Mouse (Mus musculus) lung, postnatal 10 days (tissue): ENCODE measurements around the gene Abca13.
"Not testable (repeated sequence)": the region's sequence is repeated elsewhere in the genome, so short reads cannot be mapped to it uniquely, and the experiment has no call there.

Source experiments
- DNase-seq: peaks from one replicate; pipeline ENCODE4 v3.0.0; 2021

Gene Abca13

DNA sequence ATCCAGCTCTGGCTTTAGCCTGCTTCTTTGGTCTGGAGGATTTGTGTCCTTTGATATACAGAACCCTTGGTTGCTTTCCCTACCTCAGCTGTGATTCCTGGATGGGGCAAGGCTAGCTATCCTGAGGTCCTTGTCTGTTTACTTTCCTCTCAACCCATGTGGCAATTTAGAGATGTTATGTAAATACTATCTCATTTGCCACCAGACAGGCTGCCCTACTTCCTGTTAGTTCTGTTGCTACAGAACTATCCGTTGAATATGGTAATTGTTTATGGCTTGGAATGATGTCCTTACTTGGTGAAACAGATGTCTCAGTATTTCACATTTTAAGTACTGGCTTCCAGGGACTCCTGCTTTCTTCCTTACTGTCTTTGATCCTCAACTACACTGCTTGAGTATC lies 107.9 kb downstream of the Abca13 start:
- no peak for DNase-seq

DNA sequence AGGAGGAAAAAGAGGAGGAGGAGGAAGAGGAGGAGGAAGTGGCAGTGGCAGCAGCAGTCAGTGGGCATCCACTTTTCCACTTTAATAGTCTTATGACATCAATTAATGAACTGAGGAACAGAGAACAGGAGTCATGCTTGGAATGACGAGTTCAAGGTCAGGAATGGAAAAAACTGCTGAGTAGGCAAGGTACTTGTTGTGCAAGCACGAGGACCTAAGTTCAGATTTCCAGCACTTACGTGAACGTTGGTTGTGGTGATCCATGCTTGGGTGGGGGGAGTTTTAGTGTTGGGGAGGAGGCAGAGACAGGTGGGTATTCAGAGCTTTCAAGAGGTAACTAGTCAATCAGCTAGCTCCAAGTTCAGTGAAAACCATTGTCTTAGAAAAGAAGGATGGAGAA lies 113.7 kb downstream of the Abca13 start:
- no peak for DNase-seq

DNA sequence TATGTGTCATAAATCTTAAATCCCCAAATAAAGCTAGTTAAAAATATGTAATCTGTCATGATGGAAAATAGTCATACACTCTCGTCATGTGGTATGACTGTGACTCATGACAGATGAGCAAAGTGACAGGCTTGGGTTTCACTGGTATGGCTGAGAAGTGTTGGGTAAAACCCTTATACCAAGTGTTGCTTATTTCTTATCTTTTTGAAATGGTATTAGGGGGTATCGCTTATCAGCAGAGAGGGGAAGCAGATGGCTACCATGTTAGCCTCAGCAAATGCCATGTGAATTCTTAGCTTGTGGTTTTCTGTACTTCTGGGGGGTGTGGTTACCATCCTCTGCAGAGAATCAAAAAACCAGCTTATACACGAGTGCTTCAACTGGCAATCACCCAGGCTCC lies 124.8 kb downstream of the Abca13 start:
- DNase-seq, result no peak

DNA sequence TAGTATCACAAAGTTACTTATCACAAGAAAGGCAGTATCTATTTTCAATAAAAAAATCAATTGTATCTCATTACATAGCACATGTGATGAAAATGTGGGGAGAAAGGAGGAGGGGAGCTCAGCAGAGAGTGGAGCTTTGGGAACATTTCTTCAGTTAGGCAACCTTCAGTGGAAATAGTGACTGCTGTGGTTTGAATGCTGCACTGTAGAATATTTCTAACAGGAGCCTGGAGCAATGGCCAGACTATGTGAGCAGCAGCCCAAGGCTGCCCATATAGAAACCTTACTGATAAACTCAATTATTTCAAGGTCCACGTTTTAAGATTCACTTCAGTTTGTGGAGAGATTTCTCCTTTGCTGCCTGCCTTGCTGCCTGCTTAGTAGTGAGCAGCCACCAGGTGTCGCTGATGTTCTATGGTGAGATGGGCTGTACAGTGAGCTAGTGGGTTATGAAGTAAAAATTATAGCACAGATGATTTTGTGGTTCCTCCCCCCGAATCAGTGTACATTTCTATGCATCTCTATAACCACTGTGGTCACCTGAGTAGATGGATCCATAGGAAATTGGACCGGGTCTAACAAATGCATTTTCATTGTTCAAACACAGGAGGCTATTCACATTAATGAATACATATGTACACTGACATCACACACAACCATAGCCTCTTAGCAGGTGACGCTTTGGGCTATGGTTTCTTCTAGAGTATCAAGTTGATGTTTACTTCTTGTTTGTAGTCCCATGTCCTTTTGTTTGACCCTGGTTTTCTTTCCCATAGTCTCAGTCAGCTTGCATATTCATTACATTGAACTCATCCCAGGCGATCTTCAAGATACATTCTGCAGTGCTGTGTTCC lies 125.6 kb downstream of the Abca13 start:
- peak; percentile 67 for DNase-seq

DNA sequence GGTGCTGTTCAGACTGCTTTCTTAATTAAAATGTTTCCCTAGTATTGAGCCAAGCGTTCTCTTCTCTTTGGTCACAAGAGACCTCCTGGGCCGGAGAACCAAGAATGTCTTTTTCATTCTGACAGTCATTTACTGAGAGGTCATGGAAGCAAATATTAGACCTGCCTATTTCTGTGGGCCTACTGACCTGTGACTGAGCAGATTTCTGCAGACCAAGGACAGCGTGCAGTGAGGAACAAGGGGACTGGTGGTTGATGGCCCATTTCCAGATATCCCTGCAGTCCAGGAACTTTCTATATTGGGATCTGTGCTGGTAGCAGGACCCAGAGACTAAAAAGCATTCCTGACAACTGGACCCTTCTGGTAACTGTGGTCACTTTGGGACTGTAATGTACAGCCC lies 146.4 kb downstream of the Abca13 start:
- no peak for DNase-seq

DNA sequence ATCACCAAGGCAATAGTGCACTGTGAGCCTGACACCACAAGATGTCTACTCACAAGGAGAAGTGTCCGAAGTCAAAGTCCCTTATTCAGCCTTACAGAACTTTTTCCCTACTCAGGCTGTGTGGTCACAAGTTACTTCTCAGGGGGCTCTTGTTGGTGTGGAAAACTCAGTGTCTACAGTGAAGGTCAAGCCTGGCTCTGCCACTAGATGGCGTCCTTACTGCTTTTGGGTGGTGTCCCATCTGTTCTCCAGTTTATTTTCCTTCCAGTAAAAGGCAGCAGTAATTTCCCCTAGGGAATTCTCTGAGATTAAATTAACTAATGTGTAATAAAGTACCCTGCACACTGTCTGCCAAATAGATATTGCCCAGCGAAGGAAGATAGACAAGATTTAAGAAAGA lies 156.0 kb downstream of the Abca13 start:
- DNase-seq, result peak; percentile 8

DNA sequence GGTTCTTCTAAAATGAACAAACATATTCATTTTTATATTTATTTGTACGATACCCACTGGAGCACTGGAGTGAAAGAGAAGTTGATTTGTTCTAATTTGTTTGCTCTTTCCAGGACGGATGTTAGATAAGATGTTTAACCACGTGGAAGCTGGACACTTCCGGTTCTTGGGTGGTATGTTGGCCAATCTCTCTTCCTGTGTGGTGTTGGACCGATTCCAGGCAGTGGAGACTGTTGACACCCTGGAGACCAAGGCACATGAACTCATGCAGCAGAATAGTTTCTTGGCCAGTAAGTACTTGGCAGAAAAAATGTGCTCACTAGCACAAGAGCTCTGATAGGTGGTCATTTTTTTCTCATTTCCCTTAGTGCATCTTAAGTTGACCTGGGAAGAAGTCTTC lies 181.4 kb downstream of the Abca13 start:
- peak; percentile 9 for DNase-seq

DNA sequence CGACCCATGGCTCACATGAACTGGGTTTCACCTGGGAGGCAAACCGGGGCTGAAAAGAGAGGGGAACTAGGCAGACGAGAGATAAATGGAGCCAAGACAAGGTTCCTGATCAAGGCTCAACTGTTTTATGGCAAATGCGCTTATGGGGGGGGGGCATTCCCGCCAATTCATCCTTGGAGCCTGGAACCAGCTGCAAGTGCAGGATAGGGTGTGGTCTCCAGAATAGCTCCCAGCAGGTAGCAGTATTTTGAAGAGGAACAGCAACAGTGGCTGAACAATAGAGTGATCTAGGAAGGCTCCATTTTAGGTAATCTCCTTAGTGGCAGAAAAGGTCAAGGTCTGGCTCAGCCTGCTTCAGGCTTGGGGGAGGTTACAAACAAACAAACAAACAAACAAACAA lies 182.7 kb downstream of the Abca13 start:
- DNase-seq, result not testable (repeated sequence)

DNA sequence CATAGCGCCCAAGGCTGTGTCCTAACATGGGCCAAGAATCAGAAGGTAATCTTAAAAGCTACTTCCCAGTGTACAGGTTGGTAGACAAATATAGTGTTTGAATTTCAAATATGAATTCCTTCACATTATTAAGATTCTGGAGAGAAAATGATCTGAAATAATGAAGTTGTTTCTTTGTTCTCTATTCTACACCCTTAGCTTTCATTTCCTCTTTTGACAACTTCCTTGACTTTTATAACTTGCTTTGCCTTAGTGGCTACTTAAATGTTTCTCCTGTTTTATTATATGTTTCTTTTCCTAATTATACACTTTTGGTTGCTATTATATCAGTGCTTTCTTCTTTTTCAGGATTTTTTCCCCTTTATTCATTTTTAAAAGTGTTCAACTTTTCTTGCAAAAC lies 196.8 kb downstream of the Abca13 start:
- DNase-seq, result no peak

DNA sequence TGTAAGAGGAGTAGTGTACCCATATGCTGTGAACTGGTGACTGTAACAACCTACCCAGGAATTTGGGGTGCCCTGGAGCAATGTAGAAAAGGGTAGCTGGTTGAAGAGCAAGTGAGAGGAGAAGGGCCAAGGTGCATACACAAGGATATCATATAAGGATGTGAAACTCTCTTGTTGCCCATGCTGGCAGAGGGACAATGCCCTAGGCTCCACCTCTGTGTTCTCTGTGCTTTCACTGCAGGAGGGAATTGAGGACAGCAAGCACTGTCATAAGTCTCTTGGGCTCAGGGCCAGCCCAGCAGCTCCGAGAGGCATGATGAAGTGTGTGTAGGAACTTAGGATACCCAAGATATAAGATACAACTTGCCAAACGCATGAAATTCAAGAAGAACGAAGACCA lies 225.2 kb downstream of the Abca13 start:
- DNase-seq, result no peak

DNA sequence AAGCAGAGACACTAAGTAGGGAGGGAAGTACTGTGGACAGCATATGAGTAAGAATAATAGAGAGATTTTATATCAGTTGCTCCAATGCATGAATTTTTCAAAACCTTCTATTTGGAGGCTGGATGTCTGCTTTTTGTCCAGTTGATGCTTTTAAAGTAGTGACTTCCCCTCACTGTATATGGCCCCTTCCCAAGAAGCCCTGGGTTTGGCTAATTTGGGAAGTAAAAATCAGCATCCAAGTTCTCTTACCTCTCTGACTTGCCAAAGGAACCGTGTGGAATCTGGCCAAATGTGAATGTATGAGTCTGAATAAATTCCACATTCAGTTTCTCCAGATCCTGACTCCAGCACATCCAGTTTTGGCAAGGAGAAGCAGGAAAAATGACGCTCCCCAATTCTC lies 228.5 kb downstream of the Abca13 start:
- no peak for DNase-seq

DNA sequence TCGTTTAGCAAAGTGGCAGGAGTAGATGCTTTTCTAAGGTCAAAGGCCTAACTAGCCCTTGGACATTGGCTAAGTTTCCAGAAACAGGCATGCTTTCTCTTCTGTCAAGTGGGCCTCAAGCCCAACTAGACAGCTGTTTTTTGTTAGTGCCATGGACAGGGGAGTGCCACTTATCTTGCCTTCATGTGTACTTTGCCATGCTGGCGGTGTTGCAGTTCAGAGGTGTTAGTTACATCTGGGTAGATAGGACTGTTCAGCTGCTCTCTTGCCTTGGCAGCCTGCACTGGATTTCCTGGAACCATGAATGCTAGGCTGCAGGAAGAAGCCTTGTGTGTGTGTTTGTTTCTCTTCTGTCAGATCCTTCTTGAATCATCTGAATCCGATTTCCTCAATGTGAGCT lies 235.7 kb downstream of the Abca13 start:
- DNase-seq, result peak; percentile 14

DNA sequence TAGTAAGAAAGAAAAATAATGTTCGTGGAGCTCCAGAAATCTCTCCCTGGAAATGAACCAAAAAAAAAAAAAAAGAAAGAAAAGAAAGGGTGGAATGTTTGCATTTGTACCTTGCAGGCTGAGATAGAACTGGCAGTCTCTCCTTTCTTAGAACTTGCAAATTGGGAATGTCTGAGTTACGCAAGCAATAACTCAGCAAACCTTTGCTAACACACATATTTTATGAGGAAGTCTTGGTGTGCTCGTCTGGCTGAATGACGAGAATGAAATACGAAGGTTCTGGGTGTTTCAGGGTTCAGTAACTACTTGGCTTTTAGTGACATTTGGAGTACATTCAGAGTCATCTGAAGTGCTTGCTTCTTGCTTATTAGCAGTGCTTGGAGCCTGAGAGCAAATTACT lies 241.1 kb downstream of the Abca13 start:
- DNase-seq, result no peak

DNA sequence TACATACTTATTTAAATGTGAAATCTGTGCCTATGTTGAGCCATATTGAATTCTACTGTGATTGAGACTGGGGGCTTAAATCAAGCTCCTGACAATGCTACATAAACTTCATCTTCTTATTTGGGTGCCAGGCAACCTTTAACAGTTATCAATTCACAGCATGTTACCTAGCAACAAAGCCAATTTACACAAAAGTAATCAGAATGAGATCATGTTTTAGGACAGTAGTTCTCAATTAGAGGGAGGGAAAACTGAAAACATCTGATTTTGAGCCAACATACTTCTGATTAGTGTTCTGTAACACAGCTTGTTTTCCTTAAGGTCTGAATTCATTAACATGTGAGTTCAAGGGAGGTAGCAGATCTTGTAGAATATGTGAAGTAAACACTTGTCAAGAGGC lies 244.9 kb downstream of the Abca13 start:
- no peak for DNase-seq

DNA sequence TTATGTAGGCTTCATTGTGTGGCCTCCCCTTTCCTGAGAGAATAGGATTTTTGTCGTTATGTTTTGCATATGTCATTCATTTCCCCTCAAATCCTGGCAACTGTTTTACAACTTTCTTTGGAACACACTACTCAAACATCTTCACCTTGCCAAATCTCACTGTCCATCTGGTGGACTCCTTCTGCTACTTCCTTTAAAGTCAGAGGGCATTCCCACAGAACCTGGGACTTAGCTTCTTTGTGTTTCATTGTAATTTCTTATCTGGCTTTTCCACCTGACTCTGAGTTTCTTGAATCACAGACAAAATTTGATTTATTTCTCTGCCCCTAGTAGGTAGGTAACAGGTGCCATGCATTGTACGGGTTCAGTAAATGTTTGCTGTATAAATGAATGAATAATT lies 248.0 kb downstream of the Abca13 start:
- no peak for DNase-seq

DNA sequence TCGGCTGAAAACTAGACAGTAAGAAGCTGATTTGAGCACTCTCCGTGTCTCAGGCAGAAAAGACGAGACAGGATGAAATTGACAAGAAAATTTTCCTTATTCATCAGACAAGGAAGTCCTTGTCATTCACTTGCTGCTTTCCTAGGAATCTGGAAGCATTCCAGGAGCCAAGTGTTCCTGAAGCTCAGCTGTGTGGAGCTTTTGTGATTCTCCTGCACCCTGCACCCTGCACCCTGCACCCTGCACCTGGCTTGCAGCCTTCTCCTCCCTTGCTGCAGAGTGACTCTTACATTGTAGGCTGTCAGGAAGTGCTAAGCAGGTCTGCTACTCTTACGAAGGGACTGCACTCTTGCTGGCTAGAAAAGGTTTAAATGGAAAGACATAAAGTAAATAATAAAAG lies 249.4 kb downstream of the Abca13 start:
- no peak for DNase-seq

DNA sequence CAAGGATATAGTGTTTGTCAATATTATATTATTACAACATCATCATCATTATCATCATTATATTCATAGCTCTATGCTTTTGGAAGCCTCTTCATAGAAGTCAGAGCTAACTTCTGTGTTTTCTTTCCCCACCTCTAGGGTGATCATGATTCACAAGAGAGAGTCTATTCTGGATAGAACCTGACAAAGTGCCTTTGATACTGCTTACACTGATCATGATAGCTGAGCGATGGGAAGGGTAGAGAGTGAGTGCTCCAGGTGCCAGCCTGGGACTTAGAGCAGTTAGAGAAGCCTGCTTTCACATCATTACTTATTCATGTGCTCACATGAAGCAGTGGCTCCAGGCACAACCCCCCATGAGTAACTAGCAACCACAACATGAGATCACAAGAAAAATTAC lies 280.7 kb downstream of the Abca13 start:
- DNase-seq, result no peak

DNA sequence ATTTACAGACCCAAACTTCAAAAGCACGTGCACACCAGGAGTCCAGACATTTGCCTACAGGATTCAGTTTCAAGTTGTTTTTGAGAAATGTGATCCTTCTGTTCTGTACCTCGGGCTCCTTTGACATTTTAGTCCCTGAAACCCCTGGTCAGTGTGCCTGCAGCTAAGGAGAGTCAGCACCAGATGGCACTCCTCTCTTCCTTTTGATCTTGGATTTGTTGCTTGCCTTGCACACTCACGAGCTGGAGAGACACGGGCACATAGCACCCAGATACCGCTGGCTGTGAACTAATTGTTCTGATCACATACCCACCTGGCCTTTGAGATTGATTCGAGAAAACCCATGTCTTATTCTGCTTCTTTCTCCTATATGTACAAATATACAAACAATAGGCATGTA lies 289.8 kb downstream of the Abca13 start:
- peak; percentile 47 for DNase-seq

DNA sequence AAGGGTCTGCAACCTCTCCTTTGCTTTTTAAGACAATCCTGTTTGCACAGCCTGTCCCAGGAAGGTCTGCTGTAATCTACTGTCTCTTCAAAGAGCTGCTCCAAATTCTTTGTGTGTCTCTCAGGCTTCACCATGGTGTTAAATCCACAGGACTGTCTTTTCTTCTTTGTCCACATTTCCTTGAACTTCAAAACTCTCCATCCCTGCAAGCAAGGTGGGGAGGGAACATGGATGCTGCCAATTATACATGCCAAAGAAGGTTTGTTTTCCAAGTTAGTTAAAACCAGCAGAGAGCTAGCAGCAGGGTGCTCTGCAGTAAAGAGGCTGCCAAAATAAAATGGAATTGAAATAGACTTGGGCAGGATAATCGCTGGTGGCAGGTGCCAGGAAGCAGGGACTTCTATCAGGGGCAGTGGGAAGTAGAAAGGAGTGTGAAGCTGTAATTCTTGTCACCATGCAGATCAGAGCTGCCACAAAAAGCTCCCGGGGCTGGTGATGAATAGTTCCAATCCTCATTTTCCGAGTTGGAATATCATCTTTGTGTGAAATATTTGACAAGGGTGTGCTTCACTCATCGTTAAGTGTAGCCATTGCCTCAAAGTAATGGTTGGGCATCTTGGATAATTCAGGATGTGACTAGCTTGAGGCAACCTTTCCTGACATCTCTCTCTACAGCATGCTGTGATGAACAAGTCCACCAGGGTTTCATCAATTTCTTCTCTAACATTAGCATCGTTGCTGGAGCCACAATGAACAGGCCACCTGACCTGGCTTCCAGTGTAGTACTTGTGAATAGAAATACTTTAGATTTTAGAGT lies 308.8 kb downstream of the Abca13 start:
- DNase-seq, result no peak

DNA sequence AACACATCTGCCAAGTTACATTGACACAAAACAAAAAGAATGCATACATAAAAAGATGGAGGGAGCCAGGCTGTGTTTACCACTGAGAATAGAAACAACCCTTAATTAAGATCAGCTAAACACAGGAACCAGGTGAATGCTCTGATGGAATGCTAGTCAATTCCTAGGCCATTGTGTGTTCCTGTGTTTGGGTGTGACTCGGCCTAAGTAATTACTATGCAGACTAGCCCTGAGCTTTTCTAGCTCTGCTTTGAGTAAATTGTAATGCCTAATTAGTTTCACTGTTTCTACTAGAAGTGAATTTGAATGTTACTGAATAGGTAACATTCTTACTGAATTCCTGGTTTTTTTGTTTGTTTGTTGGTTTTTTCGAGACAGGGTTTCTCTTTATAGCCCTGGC lies 323.2 kb downstream of the Abca13 start:
- not testable (repeated sequence) for DNase-seq

DNA sequence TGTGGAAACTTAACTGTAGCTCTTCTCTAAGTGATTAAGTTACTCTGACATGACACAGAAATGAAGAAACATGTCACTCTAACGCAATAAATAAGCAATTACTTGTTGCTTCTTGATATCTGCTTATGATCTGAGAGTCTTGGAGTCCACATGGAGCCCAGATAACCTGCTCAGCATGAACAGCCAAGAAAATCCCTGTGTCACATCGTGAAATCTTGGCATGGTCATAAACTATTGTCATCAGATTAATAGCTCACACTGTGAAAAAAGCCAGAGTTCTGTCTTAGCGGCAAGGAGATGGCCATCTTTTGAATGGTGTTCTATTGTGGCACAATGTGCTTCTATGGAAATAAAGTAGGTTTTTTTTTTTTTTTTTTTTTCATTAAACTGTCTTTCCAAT lies 336.8 kb downstream of the Abca13 start:
- no peak for DNase-seq

DNA sequence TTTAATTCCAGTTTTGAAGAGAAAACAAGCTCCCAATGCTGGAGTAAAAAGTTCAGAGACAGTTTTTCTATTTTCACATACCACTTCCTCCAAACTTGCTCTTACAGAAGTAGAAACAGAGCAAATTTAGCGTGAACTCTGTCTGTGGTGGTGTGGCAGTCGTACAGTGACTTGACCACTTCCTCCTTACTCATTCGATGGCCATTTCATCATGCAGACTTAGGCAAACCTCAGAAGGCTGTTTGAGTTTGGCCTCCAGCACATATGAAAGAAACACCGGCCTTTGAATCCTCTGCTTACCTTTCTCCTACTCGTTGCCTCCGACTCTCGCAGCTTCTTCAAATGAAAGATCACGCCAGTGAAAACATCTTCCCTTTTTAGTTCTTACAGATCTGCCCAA lies 340.0 kb downstream of the Abca13 start:
- DNase-seq, result no peak

DNA sequence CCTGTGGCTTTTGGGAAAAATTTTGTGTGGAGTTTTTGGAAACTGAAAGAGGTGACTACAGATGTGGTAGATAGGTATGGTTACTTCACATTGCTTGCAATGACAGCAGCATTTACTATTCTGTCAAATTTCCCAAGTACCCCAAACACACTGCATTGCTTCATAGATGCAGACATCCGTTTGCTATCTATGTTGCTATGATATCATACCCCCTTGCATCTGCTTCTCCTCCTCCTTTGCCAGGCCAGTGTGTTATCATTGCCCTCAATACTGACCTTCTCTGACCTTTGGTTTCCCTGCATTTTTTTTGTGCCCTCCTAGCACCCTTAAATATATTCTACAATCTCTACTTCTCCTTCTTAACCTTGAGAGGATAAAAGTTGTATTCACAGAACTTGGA lies 341.4 kb downstream of the Abca13 start:
- DNase-seq, result no peak

DNA sequence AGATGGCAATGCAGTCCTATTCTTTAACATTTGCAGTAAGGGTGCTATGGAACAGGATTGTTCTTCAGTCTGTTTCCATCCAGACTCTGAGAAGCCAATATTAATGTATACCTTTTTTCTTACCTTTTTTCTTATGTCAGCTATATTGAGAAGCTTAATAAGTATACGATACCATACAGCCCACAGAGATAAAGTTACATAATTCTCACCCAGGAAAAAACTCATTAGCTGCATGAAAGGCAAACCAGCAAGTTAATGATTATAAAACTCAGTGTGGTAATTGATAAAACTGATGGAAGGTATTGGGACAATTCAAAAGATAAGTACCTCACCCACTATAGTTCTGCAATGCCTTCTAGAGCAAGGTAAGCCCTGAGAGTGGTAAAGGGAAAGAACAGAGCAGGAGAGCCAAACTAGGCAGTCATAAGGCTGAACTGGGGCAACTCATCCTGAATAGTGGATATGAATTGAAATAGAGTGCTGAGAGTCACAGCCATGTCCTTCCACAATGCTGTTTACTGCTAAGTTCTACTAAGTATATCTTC lies 342.0 kb downstream of the Abca13 start:
- no peak for DNase-seq
